Mouse (Mus musculus) left cerebral cortex, postnatal 14 days (tissue): Measurements from ENCODE around the gene Cbs. TPM values are rescaled to one million over a fixed set of nuclear protein-coding genes. Genes with fewer than 3 reads are reported as not detected.
A peak's percentile ranks its signal among the peaks of the same experiment; 100 is the strongest.

Source experiments
- DNase-seq, 2 experiments: peaks; one replicate each; pipeline ENCODE4 v3.0.0; 2021 to 2022; ENCODE audit warnings: low spot score in 2 of 2, mixed read lengths in 1 of 2
- intact Hi-C: fragments of 180-260 bp; cut with DNase I; formaldehyde crosslinking; loops from one replicate; pipeline ENCODE4 v1.15.1; 2025
- total RNA-seq, 2 experiments: library from RNA; stranded (reverse); gene quantifications; 2 replicates each; pipeline ENCODE4 v1.2.3; 2021

The Cbs gene
- total RNA-seq, 2 experiments from 2014 or later, result 45.9 to 48.6 TPM

GRCm38 (mm10) chr17:31607256-31607951 lies 29.6 kb downstream of the Cbs start:
- intact Hi-C loops, result no loop called here
- DNase-seq, result no peak

DNA sequence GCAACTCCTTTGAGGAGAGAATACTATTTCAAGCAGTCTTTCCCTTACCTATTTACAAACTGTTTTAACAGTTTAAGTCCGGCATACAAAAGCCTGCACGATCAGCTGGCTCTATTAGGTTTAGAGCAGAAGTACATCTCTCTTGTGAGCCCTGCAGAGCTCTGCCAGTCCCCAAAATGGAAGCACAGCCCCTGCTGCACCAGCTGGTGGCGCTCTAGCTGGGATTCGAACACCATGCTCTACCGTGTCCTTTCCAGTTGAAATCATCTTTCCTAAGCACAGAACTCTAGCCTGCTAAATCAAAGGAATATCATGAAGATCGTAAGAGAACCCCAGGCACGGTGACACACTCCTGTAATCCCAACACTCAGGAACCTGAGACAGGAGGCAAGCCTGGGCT lies 30.6 kb downstream of the Cbs start:
- intact Hi-C loops, result no loop called here
- DNase-seq, result no peak

GRCm38 (mm10) chr17:31598593-31598992 lies 38.4 kb downstream of the Cbs start:
- no peak for DNase-seq
- intact Hi-C loops, result no loop called here

DNA sequence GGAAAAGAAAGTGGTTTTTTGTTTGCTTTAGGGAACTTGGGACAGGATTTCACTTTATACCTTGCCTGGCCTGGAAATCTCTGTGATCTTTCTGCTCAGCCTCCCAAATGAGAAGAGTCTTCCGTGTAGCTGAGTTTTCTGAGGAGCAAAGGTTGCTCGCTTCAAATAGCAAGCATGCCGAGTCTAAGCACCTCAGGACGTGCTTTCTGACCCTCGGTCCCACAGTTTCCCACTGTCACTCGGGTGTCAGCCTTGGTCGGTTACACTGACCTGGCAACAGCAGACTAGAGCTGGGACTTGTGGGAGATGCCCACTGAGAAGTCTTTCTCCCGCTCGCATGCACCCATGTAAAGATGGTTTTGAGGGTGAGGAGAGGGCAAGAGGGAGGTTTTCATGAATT lies 39.1 kb downstream of the Cbs start:
- DNase-seq, result no peak
- intact Hi-C loops, result no loop called here

- DNase-seq, result peak; percentile 31 to 75
- intact Hi-C loops, result no loop called here
These were observed 42.0 kb downstream of the Cbs start for GRCm38 (mm10) chr17:31595077-31595476.

- DNase-seq, result peak in 1 of 2 experiments; percentile 26
- intact Hi-C loops, result no loop called here
These were observed 42.4 kb downstream of the Cbs start for GRCm38 (mm10) chr17:31594590-31594989.

DNA sequence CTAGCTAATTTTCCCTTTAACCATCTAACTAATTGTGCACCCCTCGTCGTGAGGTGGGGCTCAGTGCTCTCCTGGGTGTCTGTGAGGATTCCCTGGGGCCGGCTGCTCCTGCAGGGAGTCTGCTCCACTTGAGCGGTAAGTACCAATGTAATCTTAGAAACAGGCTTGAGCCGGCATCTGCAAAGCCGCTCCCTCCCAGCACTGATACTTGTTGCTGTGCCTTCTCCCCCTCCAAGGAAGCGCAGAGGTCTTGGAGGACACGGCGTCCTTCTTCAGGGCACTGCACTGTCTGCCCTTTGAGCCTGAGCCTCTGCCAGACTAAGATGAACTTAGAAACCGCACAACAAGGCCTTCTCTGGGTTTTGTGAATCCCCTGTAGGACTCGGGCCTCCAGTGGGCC lies 46.2 kb downstream of the Cbs start:
- intact Hi-C loops, result no loop called here

DNA sequence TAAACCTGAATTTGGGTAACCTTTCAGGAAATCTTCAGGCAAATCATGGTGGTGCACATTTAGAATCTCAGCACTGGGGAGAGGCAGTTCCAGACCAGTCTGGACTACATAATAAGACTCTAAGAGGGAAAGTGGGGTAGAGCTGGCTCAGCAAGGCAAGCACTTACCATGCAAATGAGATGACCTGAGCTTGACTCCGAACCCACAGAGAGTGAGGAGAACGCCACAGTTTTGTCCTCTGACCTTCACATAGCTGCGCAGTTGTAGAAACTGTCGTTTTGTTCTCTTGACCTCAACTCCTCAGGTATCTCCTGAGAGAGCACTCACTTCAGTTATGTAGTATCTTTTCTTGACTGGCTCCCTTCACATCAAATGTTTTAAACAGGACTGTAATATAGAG lies 48.3 kb downstream of the Cbs start:
- no peak for DNase-seq
- intact Hi-C loops, result no loop called here

More for the DNA sequence above, 46.2 kb downstream of the Cbs start:
- DNase-seq, result no peak

GRCm38 (mm10) chr17:31588115-31588514 lies 48.9 kb downstream of the Cbs start:
- intact Hi-C loops, result no loop called here
- no peak for DNase-seq

DNA sequence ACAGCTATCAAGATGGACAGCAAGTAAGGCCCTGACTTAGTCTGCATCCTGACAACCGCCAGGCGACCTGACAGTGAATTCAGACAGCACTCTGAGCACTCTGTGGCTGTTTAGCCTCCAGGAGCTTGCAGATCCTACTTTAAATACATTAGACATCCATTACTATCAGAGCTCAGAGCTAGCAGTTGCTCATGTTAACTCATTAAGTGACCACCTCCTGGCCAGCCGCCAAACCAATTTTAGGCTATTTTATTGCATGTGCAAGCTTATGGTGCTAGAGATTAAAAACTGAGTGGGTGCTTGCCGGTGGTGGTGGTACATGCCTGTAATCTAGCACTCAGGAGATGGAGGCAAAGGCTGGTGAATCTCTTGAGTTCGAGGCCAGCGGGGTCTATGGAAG lies 53.3 kb downstream of the Cbs start:
- intact Hi-C loops, result no loop called here
- DNase-seq, result no peak

GRCm38 (mm10) chr17:31583185-31583584 lies 53.9 kb downstream of the Cbs start:
- no peak for DNase-seq
- intact Hi-C loops, result no loop called here

DNA sequence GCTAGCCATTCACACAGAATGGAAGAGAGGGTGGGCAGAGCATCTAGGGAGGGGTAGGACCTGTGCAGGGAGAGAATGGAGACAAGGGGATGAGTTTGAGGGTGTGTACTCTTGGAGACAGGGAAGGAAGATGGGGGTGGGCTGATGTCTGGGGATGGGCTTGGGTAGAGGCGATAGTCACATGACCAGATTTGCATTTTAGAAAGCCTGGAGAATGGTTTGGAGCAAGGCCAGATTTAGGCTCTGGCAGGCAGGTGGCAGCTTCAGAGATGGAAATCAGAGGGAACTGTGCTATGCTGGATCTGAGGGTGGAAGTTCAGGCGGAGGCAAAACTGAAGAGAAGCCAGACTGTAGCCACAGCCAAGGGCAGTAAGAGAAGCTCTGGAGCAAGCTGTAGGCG lies 56.7 kb downstream of the Cbs start:
- intact Hi-C loops, result no loop called here
- DNase-seq, result peak; percentile 55 to 65

DNA sequence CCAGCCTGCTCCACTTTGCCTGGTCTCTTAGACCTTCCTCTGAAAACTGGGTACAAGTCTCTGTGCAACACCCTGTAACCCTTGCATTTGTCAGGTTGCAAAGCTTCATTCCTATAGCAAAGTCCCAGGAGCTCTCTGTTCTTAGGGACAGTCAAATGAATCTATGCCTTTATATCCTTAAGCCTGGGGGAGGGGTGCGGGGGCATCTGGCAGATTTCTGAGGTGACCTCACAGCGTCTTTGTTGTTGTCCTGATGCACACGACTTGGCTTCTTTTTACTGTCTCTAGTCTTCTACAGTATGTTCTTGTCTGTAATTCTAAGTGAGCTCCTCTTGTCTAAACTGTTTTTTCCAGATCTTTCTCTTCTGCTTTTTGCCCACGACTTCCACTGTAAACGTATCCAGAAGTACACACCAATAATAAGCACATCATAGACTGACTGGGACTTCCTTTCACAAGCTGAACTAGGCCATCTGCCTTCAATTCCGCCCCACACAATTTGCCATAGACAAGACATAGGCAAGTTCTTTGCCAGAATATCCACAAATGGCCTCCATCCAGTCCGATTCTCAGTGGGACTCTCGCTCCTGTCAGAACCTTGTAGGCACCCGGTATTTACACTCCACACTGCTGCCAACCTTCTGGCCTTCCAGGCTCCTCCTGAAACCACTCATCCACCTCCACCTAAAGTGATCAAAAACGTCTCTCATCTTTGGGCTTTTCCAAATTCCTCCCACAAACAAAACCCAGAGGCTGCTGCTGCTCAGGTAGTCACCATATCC lies 60.5 kb downstream of the Cbs start:
- no peak for DNase-seq
- intact Hi-C loops, result no loop called here

GRCm38 (mm10) chr17:31574662-31575061 lies 62.4 kb downstream of the Cbs start:
- no peak for DNase-seq
- intact Hi-C loops, result no loop called here

- no peak for DNase-seq
- intact Hi-C loops, result no loop called here
These were observed 65.3 kb downstream of the Cbs start for GRCm38 (mm10) chr17:31571689-31572088.

- peak in 1 of 2 experiments; percentile 26 for DNase-seq
- intact Hi-C loops, result no loop called here
These were observed 66.6 kb downstream of the Cbs start for GRCm38 (mm10) chr17:31570321-31570925.

- intact Hi-C loops, result no loop called here
- no peak for DNase-seq
These were observed 67.3 kb downstream of the Cbs start for GRCm38 (mm10) chr17:31569756-31570155.

DNA sequence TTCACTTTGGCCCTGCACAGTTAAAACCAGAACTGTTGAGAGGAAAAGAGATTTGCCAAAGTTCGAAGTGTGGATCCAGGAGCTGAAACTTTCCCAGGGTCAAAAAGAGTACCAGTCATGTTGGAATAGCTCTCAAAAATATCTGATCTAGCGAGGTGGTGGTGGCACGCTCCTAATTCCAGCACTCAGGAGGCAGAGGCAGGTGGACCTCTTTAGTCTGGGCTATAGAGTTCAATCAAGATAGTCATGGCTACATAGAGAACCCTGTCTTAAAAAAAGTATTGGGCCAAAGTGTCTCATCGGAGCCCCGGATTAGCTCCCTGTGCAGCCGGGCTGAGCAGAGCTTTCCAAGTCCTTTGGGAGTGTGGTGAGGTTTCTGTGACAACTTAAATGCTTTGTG lies 70.8 kb downstream of the Cbs start:
- intact Hi-C loops, result no loop called here
- DNase-seq, result no peak

GRCm38 (mm10) chr17:31565141-31566056 lies 71.6 kb downstream of the Cbs start:
- intact Hi-C loops, result no loop called here
- peak; percentile 61 to 64 for DNase-seq

- DNase-seq, result no peak
- intact Hi-C loops, result loop anchor here (1.0 kb wide), 1 partner anchor 44 kb away; the partner anchor contains the start of gene Ndufv3
These were observed 72.2 kb downstream of the Cbs start for GRCm38 (mm10) chr17:31564858-31565140.
